Mouse (Mus musculus) cerebellum, adult 2 months (tissue): ENCODE results near the gene Bysl. TPM values are rescaled to one million over a fixed set of nuclear protein-coding genes. Genes with fewer than 3 reads are reported as not detected.
"Not testable (repeated sequence)": the region's sequence is repeated elsewhere in the genome, so short reads cannot be mapped to it uniquely, and the experiment has no call there.

Experiments used
- DNase-seq, 2 experiments: peaks; one replicate each; pipeline ENCODE4 v3.0.0; 2021
- H3K27ac ChIP-seq: fragments of 200-500 bp; 2 replicates; pipeline ENCODE4 v1.5.1; 2012; ENCODE audit warnings: low read length, control low read depth, inconsistent platforms; ENCODE audit not compliant: insufficient read depth
- H3K27me3 ChIP-seq: fragments of 200-500 bp; 2 replicates; pipeline ENCODE4 v1.6.1; 2012; ENCODE audit warnings: inconsistent platforms, mild to moderate bottlenecking, low read length, moderate library complexity; ENCODE audit not compliant: control insufficient read depth, insufficient read depth
- H3K4me1 ChIP-seq: fragments of 200-500 bp; 2 replicates; pipeline ENCODE4 v1.6.1; 2011; ENCODE audit warnings: low read length; ENCODE audit not compliant: control insufficient read depth, insufficient read depth
- H3K4me3 ChIP-seq: fragments of 200-500 bp; replicated peaks from 2 replicates; pipeline ENCODE3; 2011; ENCODE audit warnings: mild to moderate bottlenecking, low read depth, low read length, control low read depth; ENCODE audit not compliant: insufficient read depth
- CTCF ChIP-seq: fragments of 200-500 bp; IDR thresholded peaks from 2 replicates; pipeline ENCODE4 v1.5.1; 2011; ENCODE audit warnings: low read depth, mild to moderate bottlenecking, control low read depth, low read length, moderate library complexity, borderline replicate concordance; ENCODE audit not compliant: insufficient read depth
- POLR2A ChIP-seq: fragments of 200-500 bp; IDR thresholded peaks from 2 replicates; pipeline ENCODE4 v1.6.1; 2011; ENCODE audit warnings: low read length, control low read depth, borderline replicate concordance; ENCODE audit not compliant: insufficient read depth
- WGBS: fragments of 180-500 bp; shearing (Covaris S2); methylation state at CpG from one replicate; pipeline ENCODE4 v1.1.7; 2018; 5-methylcytosine and 5-hydroxymethylcytosine counted together
- polyA plus RNA-seq: library from polyadenylated mRNA; depleted of rRNA; stranded (reverse); fragments of >200 nt; gene quantifications from 2 replicates; pipeline ENCODE4 v1.2.3, GENCODE M21; 2012

Bysl gene
- polyA plus RNA-seq, 1 experiment = 14.9 TPM

- under 1% methylated on average over 13 of the region's 13 CpGs for WGBS
- Histone ChIP-seq H3K4me3 (peak overlapping the region; percentile 97), H3K4me1 (0 out of 2 replicates have a peak, but pooled peaks cover 8% of the 10 kb centered on the region), H3K27me3 (no peaks in the 10 kb centered on the region), H3K27ac (no peak overlapping the region; the same call in 1 of the 2 replicates)
- TF ChIP-seq POLR2A (no peak), CTCF (no peak)
- no peak for DNase-seq
Observed at GRCm38 (mm10) chr17:47611661-47611982, 330 bp upstream of the Bysl start.

GRCm38 (mm10) chr17:47609182-47609581, 2.1 kb downstream of the Bysl start:
- H3K27me3 ChIP-seq = no peaks in the 10 kb centered on the region
- DNase-seq = no peak
- H3K4me3 ChIP-seq = no peak overlapping the region
- TF ChIP-seq POLR2A (no peak), CTCF (no peak)
- H3K27ac ChIP-seq = no peak overlapping the region
- H3K4me1 ChIP-seq = 0 out of 2 replicates have a peak, but pooled peaks cover 8% of the 10 kb centered on the region
- WGBS = 89% methylated on average over 4 of the region's 4 CpGs

- H3K4me3 ChIP-seq = no peak overlapping the region
- DNase-seq = no peak
- WGBS = 65% methylated on average over 5 of the region's 5 CpGs
- 0 out of 2 replicates have a peak, but pooled peaks have one; percentile 5 for TF ChIP-seq CTCF
- no peak for TF ChIP-seq POLR2A
- H3K4me1 ChIP-seq = no peaks in the 10 kb centered on the region
- no peak overlapping the region for H3K27ac ChIP-seq
- H3K27me3 ChIP-seq = no peaks in the 10 kb centered on the region
Observed at GRCm38 (mm10) chr17:47606220-47606619, 5.1 kb downstream of the Bysl start.

- H3K4me3 ChIP-seq = no peak overlapping the region
- WGBS = 90% methylated on average over 11 of the region's 11 CpGs
- H3K27ac ChIP-seq = no peak overlapping the region
- H3K27me3 ChIP-seq = no peaks in the 10 kb centered on the region
- peaks cover 7% of the 10 kb centered on the region; the same call in 1 of the 2 replicates for H3K4me1 ChIP-seq
- TF ChIP-seq POLR2A = no peak
- no peak for TF ChIP-seq CTCF
- no peak for DNase-seq
Observed at GRCm38 (mm10) chr17:47602289-47602688, 9.0 kb downstream of the Bysl start.

GRCm38 (mm10) chr17:47601389-47601755, 9.9 kb downstream of the Bysl start:
- no peaks in the 10 kb centered on the region for H3K27me3 ChIP-seq
- no peak overlapping the region for H3K4me3 ChIP-seq
- 86% methylated on average over 10 of the region's 10 CpGs for WGBS
- no peak for TF ChIP-seq POLR2A
- H3K4me1 ChIP-seq = peaks cover 7% of the 10 kb centered on the region; the same call in 1 of the 2 replicates
- no peak for DNase-seq
- no peak overlapping the region for H3K27ac ChIP-seq

- H3K4me3 ChIP-seq = no peak overlapping the region
- 84% methylated on average over 13 of the region's 13 CpGs for WGBS
- no peak for DNase-seq
- no peak overlapping the region for H3K27ac ChIP-seq
- H3K4me1 ChIP-seq = peaks cover 7% of the 10 kb centered on the region; the same call in 1 of the 2 replicates
- no peak for TF ChIP-seq CTCF
- no peak for TF ChIP-seq POLR2A
- no peaks in the 10 kb centered on the region for H3K27me3 ChIP-seq
Observed at GRCm38 (mm10) chr17:47600601-47601388, 10.5 kb downstream of the Bysl start.

- Histone ChIP-seq H3K4me3 (no peak overlapping the region), H3K27me3 (no peaks in the 10 kb centered on the region), H3K4me1 (peaks cover 7% of the 10 kb centered on the region), H3K27ac (no peak overlapping the region)
- DNase-seq = no peak
- TF ChIP-seq POLR2A = no peak
- TF ChIP-seq CTCF = no peak
- WGBS = 75% methylated on average over 11 of the region's 11 CpGs
Observed at GRCm38 (mm10) chr17:47599511-47600297, 11.6 kb downstream of the Bysl start.

- H3K27me3 ChIP-seq, H3K4me3 ChIP-seq, H3K27ac ChIP-seq: not testable (repeated sequence)
- peaks cover 12% of the 10 kb centered on the region for H3K4me1 ChIP-seq
- DNase-seq = peak in 1 of 2 experiments; percentile 6
- WGBS = 77% methylated on average over 10 of the region's 10 CpGs
Observed at GRCm38 (mm10) chr17:47598580-47599304, 12.6 kb downstream of the Bysl start.
